Mouse (Mus musculus): Measurements from ENCODE around the gene Ces1f. TPM values are rescaled to one million over a fixed set of nuclear protein-coding genes. Genes with fewer than 3 reads are reported as not detected.

The Ces1f gene
- polyA plus RNA-seq (2015; fragmentation: Nextera tagmentation; extraction: Ambion mirVana), result 0.43 and 0.57 TPM in 2 replicates

GRCm38 (mm10) chr8:93279556-93279955, at the start of gene Ces1f:
Gene Ces1f (minus strand): TSS chr8:93279747.
- Histone ChIP-seq H3K4me3 (ENCODE audit: low read depth, low read length) (no peak within 1 kb of the TSS), H3K9ac (ENCODE audit: low read depth, low read length) (no peak within 1 kb of the TSS), H3K36me3 (ENCODE audit: control insufficient read depth, insufficient read depth) (no peaks in the 10 kb centered on the region), H3K9me3 (replicated peaks; ENCODE audit: control insufficient read depth, low read length) (no peaks in the 10 kb centered on the region), H3K27ac (ENCODE audit: low read length) (no peak within 1 kb of the TSS), H3K4me2 (ENCODE audit: low read depth, low read length) (no peak within 1 kb of the TSS), H3K27me3 (ENCODE audit: control insufficient read depth, insufficient read depth, low read depth, low read length) (no peaks in the 10 kb centered on the region), H3K4me1 (ENCODE audit: control insufficient read depth, low read depth, low read length) (no peaks in the 10 kb centered on the region)
- no peak for ATAC-seq (ENCODE audit: low read depth)
- 76% methylated on average over 1 of the region's 1 CpGs for WGBS (ENCODE audit: insufficient replicate concordance)

- no peak overlapping the region for H3K4me3 ChIP-seq (ENCODE audit: low read depth, low read length)
- ATAC-seq (ENCODE audit: low read depth), result peak; percentile 91
- no peak overlapping the region for H3K27ac ChIP-seq (ENCODE audit: low read length)
- no peaks in the 10 kb centered on the region for H3K4me1 ChIP-seq (ENCODE audit: control insufficient read depth, low read depth, low read length)
- H3K4me2 ChIP-seq (ENCODE audit: low read depth, low read length), result no peak overlapping the region
- no peaks in the 10 kb centered on the region for H3K36me3 ChIP-seq (ENCODE audit: control insufficient read depth, insufficient read depth)
- H3K27me3 ChIP-seq (ENCODE audit: control insufficient read depth, insufficient read depth, low read depth, low read length), result no peaks in the 10 kb centered on the region
- 35% methylated on average over 2 of the region's 2 CpGs for WGBS (ENCODE audit: insufficient replicate concordance)
- H3K9ac ChIP-seq (ENCODE audit: low read depth, low read length), result no peak overlapping the region
- no peaks in the 10 kb centered on the region for H3K9me3 ChIP-seq (replicated peaks; ENCODE audit: control insufficient read depth, low read length)
Measured at GRCm38 (mm10) chr8:93325123-93325522, 45.6 kb upstream of the Ces1f start.

GRCm38 (mm10) chr8:93317031-93317430, 37.5 kb upstream of the Ces1f start:
- WGBS (ENCODE audit: insufficient replicate concordance), result 60% methylated on average over 2 of the region's 2 CpGs
- H3K36me3 ChIP-seq (ENCODE audit: control insufficient read depth, insufficient read depth), result no peaks in the 10 kb centered on the region
- no peak overlapping the region for H3K9ac ChIP-seq (ENCODE audit: low read depth, low read length)
- H3K27me3 ChIP-seq (ENCODE audit: control insufficient read depth, insufficient read depth, low read depth, low read length), result no peaks in the 10 kb centered on the region
- no peak overlapping the region for H3K4me3 ChIP-seq (ENCODE audit: low read depth, low read length)
- ATAC-seq (ENCODE audit: low read depth), result no peak
- no peak overlapping the region for H3K4me2 ChIP-seq (ENCODE audit: low read depth, low read length)
- no peak overlapping the region for H3K27ac ChIP-seq (ENCODE audit: low read length)
- H3K9me3 ChIP-seq (replicated peaks; ENCODE audit: control insufficient read depth, low read length), result no peaks in the 10 kb centered on the region
- no peaks in the 10 kb centered on the region for H3K4me1 ChIP-seq (ENCODE audit: control insufficient read depth, low read depth, low read length)

DNA sequence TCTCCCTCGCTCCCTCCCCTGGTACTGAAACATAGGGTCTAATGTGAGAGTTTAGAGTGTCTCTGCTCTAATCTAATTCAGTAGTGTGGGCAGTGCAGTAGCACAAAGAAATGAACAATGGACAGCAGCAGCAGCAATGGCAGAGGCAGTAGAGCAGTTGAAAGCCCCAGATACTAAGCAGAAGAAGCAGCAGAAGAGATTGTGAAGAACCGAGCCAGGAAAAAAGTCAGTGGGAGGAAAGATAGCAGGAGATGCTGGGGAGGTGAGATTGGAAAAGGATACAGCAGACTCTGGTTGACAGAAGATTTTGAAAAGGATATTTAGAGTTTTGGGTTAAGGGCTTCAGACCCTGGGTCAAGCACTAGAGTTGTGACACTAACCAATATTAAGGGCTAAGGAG, 36.0 kb upstream of the Ces1f start:
- no peak overlapping the region for H3K27ac ChIP-seq (ENCODE audit: low read length)
- WGBS (ENCODE audit: insufficient replicate concordance), result 59% methylated on average over 2 of the region's 2 CpGs
- no peaks in the 10 kb centered on the region for H3K36me3 ChIP-seq (ENCODE audit: control insufficient read depth, insufficient read depth)
- H3K9me3 ChIP-seq (replicated peaks; ENCODE audit: control insufficient read depth, low read length), result no peaks in the 10 kb centered on the region
- no peaks in the 10 kb centered on the region for H3K4me1 ChIP-seq (ENCODE audit: control insufficient read depth, low read depth, low read length)
- H3K9ac ChIP-seq (ENCODE audit: low read depth, low read length), result no peak overlapping the region
- H3K27me3 ChIP-seq (ENCODE audit: control insufficient read depth, insufficient read depth, low read depth, low read length), result no peaks in the 10 kb centered on the region
- H3K4me2 ChIP-seq (ENCODE audit: low read depth, low read length), result no peak overlapping the region
- no peak overlapping the region for H3K4me3 ChIP-seq (ENCODE audit: low read depth, low read length)
- no peak for ATAC-seq (ENCODE audit: low read depth)

DNA sequence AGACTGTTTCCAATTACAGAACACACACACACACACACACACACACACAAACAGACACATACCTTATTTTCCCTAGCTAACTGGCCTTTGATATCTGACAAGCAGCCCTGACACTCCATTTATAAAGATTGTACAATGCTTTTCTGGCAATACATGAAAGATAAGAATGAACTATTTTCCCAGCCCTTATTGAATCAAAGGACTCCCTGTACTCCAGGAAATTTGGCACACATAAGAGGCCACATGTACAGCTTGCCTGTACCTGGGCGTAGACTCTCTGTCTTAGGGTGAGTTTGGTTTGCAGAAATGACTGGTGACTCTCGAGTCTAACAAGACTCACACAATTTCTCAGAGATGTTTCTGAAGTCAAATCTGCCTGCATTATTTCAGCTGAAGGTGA, 4.3 kb upstream of the Ces1f start:
- Histone ChIP-seq H3K4me2 (ENCODE audit: low read depth, low read length) (no peak overlapping the region), H3K27me3 (ENCODE audit: control insufficient read depth, insufficient read depth, low read depth, low read length) (no peaks in the 10 kb centered on the region), H3K9me3 (replicated peaks; ENCODE audit: control insufficient read depth, low read length) (no peaks in the 10 kb centered on the region), H3K4me1 (ENCODE audit: control insufficient read depth, low read depth, low read length) (no peaks in the 10 kb centered on the region), H3K4me3 (ENCODE audit: low read depth, low read length) (no peak overlapping the region), H3K36me3 (ENCODE audit: control insufficient read depth, insufficient read depth) (no peaks in the 10 kb centered on the region), H3K27ac (ENCODE audit: low read length) (no peak overlapping the region), H3K9ac (ENCODE audit: low read depth, low read length) (no peak overlapping the region)
- WGBS (ENCODE audit: insufficient replicate concordance), result 57% methylated on average over 2 of the region's 2 CpGs
- ATAC-seq (ENCODE audit: low read depth), result no peak

DNA sequence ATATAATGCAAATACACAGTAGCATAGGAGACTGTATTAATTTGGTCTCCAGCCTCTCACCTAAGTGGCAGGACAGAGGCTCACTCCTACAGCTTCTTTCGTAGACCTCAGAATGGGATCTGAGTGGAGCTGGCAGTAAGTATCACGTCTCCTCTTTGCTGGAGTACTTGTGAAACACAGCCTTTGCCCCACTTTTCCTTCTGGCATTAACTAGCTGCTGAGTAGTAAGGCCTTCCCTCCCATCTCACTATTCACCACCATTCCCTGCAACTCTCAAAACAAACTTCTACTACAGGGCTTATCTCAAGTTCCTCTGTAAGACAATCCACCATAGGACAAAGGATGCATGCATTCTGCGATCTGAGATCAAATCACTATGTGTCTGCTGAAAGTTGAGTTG, 2.8 kb upstream of the Ces1f start:
- no peak overlapping the region for H3K4me2 ChIP-seq (ENCODE audit: low read depth, low read length)
- no peak overlapping the region for H3K9ac ChIP-seq (ENCODE audit: low read depth, low read length)
- H3K9me3 ChIP-seq (replicated peaks; ENCODE audit: control insufficient read depth, low read length), result no peaks in the 10 kb centered on the region
- H3K36me3 ChIP-seq (ENCODE audit: control insufficient read depth, insufficient read depth), result no peaks in the 10 kb centered on the region
- no peak overlapping the region for H3K4me3 ChIP-seq (ENCODE audit: low read depth, low read length)
- WGBS (ENCODE audit: insufficient replicate concordance), result 48% methylated on average over 3 of the region's 3 CpGs
- no peak overlapping the region for H3K27ac ChIP-seq (ENCODE audit: low read length)
- no peak for ATAC-seq (ENCODE audit: low read depth)
- H3K27me3 ChIP-seq (ENCODE audit: control insufficient read depth, insufficient read depth, low read depth, low read length), result no peaks in the 10 kb centered on the region
- no peaks in the 10 kb centered on the region for H3K4me1 ChIP-seq (ENCODE audit: control insufficient read depth, low read depth, low read length)

DNA sequence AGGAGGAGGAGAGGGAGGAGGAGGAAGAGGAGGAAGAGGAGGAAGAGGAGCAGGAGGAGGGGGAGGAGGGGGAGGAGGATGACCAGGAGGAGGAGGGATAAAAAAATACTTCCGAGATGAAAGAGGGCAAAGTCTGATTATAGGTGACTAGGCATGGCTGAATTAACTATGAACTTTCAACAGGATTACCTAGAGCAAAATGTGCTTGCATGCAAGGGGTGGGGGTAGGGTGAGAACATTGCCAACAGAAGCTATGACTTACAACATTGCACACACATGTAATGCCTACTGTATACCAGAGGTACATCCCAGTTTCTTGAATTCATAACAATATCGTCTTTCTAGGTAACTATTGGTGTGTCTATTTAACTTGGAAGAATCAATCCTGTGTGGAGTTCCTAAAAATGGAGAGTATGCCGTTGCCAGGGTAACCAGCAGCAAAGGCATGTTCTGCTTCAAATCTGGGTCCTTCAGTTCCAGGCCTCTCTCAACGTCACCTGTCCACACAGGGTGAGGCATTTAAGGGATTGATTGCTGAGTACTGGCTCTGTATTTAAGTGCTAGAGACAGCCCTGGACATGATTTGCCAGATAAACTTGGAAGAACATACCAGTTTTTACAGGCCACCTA, 1.3 kb downstream of the Ces1f start:
- Histone ChIP-seq H3K4me2 (ENCODE audit: low read depth, low read length) (no peak overlapping the region), H3K27me3 (ENCODE audit: control insufficient read depth, insufficient read depth, low read depth, low read length) (no peaks in the 10 kb centered on the region), H3K4me1 (ENCODE audit: control insufficient read depth, low read depth, low read length) (no peaks in the 10 kb centered on the region), H3K27ac (ENCODE audit: low read length) (no peak overlapping the region), H3K9me3 (replicated peaks; ENCODE audit: control insufficient read depth, low read length) (no peaks in the 10 kb centered on the region), H3K36me3 (ENCODE audit: control insufficient read depth, insufficient read depth) (no peaks in the 10 kb centered on the region), H3K4me3 (ENCODE audit: low read depth, low read length) (no peak overlapping the region), H3K9ac (ENCODE audit: low read depth, low read length) (no peak overlapping the region)
- ATAC-seq (ENCODE audit: low read depth), result no peak
- WGBS (ENCODE audit: insufficient replicate concordance), result 53% methylated on average over 4 of the region's 4 CpGs

DNA sequence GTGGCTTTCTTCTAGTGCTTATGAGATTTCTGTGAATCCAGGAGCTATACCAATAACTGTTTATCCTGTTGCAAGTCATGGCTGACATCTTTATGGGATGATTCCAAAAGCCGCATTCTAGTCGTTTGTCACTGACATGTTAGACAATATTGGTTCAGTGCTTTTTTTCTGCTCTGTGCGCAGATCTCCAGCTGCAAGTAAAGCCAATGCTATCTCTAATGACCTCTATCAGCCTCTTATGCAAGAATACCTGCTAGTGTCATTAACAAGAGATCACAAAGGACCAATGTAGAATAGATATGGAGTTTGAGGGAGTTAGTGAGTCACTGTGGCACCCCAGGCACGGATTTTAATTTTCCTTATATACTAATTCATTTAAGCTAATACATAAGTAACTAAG, 4.9 kb downstream of the Ces1f start:
- Histone ChIP-seq H3K27me3 (ENCODE audit: control insufficient read depth, insufficient read depth, low read depth, low read length) (no peaks in the 10 kb centered on the region), H3K9me3 (replicated peaks; ENCODE audit: control insufficient read depth, low read length) (no peaks in the 10 kb centered on the region), H3K9ac (ENCODE audit: low read depth, low read length) (no peak overlapping the region), H3K4me3 (ENCODE audit: low read depth, low read length) (no peak overlapping the region), H3K27ac (ENCODE audit: low read length) (no peak overlapping the region), H3K36me3 (ENCODE audit: control insufficient read depth, insufficient read depth) (no peaks in the 10 kb centered on the region), H3K4me1 (ENCODE audit: control insufficient read depth, low read depth, low read length) (no peaks in the 10 kb centered on the region), H3K4me2 (ENCODE audit: low read depth, low read length) (no peak overlapping the region)
- WGBS (ENCODE audit: insufficient replicate concordance), result 66% methylated on average over 4 of the region's 4 CpGs
- ATAC-seq (ENCODE audit: low read depth), result no peak

DNA sequence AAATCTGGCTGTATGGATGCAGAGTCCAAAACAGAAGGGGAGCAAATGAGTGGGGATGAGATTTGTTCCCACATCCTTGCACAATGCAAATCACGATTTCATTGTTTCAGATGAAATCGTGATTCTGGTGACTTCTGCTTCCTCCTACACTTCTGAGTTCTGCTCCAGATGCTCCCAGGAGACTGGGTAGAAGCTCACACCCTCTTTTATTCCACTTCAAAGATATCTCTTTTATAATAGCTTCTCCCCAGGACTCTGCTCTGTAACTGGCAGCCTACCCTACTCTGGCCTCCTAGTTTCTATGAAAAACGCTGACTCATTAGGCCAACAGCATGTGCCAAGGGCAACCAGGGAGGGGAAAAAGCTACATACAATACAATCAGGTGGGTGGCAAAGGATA, 6.2 kb downstream of the Ces1f start:
- 61% methylated on average over 3 of the region's 3 CpGs for WGBS (ENCODE audit: insufficient replicate concordance)
- no peak overlapping the region for H3K4me2 ChIP-seq (ENCODE audit: low read depth, low read length)
- H3K27ac ChIP-seq (ENCODE audit: low read length), result no peak overlapping the region
- no peak overlapping the region for H3K4me3 ChIP-seq (ENCODE audit: low read depth, low read length)
- no peak overlapping the region for H3K9ac ChIP-seq (ENCODE audit: low read depth, low read length)
- no peaks in the 10 kb centered on the region for H3K9me3 ChIP-seq (replicated peaks; ENCODE audit: control insufficient read depth, low read length)
- no peaks in the 10 kb centered on the region for H3K36me3 ChIP-seq (ENCODE audit: control insufficient read depth, insufficient read depth)
- no peaks in the 10 kb centered on the region for H3K27me3 ChIP-seq (ENCODE audit: control insufficient read depth, insufficient read depth, low read depth, low read length)
- no peaks in the 10 kb centered on the region for H3K4me1 ChIP-seq (ENCODE audit: control insufficient read depth, low read depth, low read length)
- no peak for ATAC-seq (ENCODE audit: low read depth)

All from liver, embryonic 16.5 days (tissue).